In genomic region chr12:36681779-36682178, GRCm38 (mm10) we compare ENCODE assay signal across 13 mouse cellular contexts.
"Had no signal": no experiment of that assay in that cellular context is flagged by ENCODE, and none has a peak within 500 bp of the region (broad histone marks: within the 10 kb centered on the region; RNA-seq: fewer than 3 reads in every experiment).

No protein-coding gene starts in this region.

- DNase-seq: kidney, adult 18-20 months; kidney, postnatal 25 days; right cerebral cortex, adult 18-20 months; right cerebral cortex, postnatal 25 days; thymus, adult 18-20 months; thymus, postnatal 25 days had no signal

- ATAC-seq: inflammation-experienced regulatory T-cells, adult 6 months; liver, embryonic 12.5 days had no signal

- H3K4me1 ChIP-seq: limb, embryonic 10.5 days; liver, embryonic 12.5 days; lung, embryonic 15.5 days; midbrain, embryonic 12.5 days; neural tube, embryonic 15.5 days had no signal

- H3K4me2 ChIP-seq: liver, embryonic 12.5 days; lung, embryonic 15.5 days; midbrain, embryonic 12.5 days; neural tube, embryonic 15.5 days had no signal

- H3K27me3 ChIP-seq: liver, embryonic 12.5 days; lung, embryonic 15.5 days; midbrain, embryonic 12.5 days; neural tube, embryonic 15.5 days had no signal

- H3K36me3 ChIP-seq: limb, embryonic 10.5 days; liver, embryonic 12.5 days; lung, embryonic 15.5 days; midbrain, embryonic 12.5 days; neural tube, embryonic 15.5 days had no signal

- H3K9ac ChIP-seq: liver, embryonic 12.5 days; lung, embryonic 15.5 days; midbrain, embryonic 12.5 days; neural tube, embryonic 15.5 days had no signal

- H3K4me3 ChIP-seq: limb, embryonic 10.5 days; liver, embryonic 12.5 days; lung, embryonic 15.5 days; midbrain, embryonic 12.5 days; myocyte; neural tube, embryonic 15.5 days had no signal

- H3K27ac ChIP-seq: limb, embryonic 10.5 days; liver, embryonic 12.5 days; lung, embryonic 15.5 days; midbrain, embryonic 12.5 days; neural tube, embryonic 15.5 days had no signal

- H3K9me3 ChIP-seq: limb, embryonic 10.5 days; liver, embryonic 12.5 days; lung, embryonic 15.5 days; midbrain, embryonic 12.5 days; neural tube, embryonic 15.5 days had no signal
